Mouse (Mus musculus): ENCODE data around the gene Ect2l.
A peak's percentile ranks its signal among the peaks of the same experiment; 100 is the strongest.

Gene Ect2l

GRCm38 (mm10) chr10:18210726-18211125, at the start of gene Ect2l:
Ect2l (minus strand) TSS chr10:18210890.
- DNase-seq (ENCODE audit: low read depth), result no peak

- no peak for DNase-seq (ENCODE audit: low read depth)
Measured at GRCm38 (mm10) chr10:18251345-18251744, 40.7 kb upstream of the Ect2l start.

- DNase-seq (ENCODE audit: low read depth), result no peak
Measured at GRCm38 (mm10) chr10:18243614-18244013, 32.9 kb upstream of the Ect2l start.

DNA sequence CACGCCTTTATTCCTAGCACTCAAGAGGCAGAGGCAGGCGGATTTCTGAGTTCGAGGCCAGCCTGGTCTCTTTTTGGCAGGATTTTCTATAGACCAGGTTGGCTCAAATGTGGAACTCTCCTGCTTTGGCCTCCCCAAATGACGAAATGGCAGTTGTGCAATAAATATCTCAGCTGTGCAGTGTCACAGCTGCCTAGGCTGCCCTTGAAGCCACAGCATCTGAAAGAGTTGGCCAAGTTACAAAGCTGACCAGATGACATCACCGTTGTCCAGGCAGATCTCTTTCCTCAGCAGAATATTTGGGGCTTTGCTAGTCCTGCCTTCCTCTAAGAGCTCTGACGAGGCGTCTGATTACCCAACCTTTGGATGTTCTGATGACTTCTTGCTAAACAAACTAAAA, 26.5 kb upstream of the Ect2l start:
- DNase-seq (ENCODE audit: low read depth), result no peak

DNA sequence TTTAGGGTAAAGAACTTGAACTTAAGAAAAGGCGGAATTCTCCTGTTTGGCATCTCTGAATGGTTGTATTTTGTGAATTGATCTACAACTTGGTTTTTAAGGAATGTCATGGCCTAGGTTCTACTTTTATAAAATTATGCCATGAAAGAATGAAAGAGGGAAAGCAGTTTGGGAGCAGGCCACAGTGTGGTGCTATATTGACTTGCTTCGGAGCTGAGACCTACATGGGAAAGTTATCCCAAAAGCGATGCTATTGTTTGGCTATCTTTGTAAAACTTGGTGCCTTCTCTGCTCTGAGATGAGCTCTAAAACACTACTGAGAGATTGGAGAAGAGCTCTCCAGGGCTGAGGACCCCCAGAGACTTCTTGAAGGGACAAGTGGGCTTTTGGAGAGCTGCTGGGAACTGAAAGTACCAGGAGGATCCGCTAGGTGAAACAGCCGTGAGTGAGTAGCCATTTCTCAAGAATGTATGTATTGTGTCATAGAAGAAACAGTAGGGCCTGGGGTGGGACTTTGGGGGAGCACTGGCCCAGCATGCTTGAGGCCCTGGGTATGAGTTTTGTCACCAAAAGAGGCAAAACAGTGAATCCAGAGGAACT, 25.7 kb upstream of the Ect2l start:
- no peak for DNase-seq (ENCODE audit: low read depth)

DNA sequence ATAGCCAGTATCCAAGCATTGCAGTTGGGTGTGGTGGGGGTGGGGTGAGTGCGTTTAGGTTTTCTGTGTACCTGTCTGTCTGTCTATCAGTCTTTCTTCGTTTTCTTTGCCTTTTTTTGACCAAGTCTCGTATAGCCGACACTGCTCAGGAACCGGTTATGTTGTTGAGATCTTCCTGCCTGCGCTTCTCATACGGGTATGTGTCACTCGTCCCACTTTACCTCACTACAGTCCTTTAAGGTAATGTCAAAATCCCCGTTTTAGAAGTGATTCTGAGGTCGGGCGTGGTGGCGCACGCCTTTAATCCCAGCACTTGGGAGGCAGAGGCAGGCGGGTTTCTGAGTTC, 24.7 kb upstream of the Ect2l start:
- no peak for DNase-seq (ENCODE audit: low read depth)

GRCm38 (mm10) chr10:18234560-18235401, 24.1 kb upstream of the Ect2l start, which contains the start of gene Ccdc28a:
Ccdc28a (minus strand) TSS chr10:18234998.
- peak; percentile 92 for DNase-seq (ENCODE audit: low read depth)

DNA sequence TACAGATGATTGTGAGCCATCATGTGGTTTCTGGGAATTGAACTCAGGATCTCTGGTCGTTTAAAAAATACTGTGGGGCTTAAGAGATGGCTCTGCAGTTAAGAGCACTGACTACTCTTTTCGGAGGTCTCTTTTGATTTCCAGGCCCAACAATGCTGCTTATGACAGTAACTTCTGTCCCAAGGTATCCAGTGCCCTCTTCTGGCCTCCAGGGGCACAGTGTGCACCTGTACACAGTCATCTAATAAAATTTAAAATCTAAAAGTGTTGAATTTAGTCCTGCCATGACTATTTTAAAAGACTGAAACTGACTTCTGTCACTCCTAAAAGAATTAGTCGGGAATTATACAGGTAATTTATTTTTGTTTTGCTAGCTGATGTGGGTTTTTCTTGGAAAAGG, 23.2 kb upstream of the Ect2l start:
- no peak for DNase-seq (ENCODE audit: low read depth)

DNA sequence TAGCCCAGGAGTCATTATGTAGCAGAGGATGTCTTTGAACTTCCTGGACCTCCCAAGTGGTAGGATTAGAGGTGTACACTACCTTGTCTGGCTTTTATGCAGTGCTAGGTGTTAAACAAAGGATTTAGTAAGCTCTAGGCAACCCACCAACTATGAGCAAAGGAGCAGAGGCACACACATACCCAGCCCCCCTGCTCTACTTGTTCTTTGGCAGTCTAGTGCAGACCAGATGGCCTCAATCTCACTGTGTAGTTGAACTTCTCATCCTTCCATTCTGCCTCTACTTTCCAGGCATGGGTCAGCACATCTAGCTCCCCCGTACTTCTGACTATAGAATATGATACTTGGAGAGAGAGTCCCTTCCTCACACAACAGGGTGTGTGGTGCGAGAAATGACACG, 13.7 kb upstream of the Ect2l start:
- no peak for DNase-seq (ENCODE audit: low read depth)

DNA sequence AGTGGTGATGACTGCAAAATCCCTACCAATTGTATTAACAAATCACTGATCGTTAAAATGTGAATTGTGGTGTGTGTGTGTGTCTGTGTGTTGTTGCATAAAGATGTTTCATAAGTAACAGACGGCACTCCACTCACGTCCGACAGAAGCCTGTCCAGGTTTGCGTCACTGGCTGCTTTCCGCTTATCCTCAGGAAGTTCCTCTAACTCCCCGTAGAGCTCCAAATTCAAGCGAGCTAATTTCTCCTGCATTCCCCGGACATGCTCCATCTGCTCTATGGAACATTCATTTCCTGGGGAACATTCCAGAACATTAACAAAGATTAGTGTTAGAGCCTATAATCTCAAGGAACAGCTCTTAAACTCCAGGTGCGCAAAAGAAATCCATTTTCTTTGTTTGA, 8.7 kb upstream of the Ect2l start:
- DNase-seq (ENCODE audit: low read depth), result no peak

DNA sequence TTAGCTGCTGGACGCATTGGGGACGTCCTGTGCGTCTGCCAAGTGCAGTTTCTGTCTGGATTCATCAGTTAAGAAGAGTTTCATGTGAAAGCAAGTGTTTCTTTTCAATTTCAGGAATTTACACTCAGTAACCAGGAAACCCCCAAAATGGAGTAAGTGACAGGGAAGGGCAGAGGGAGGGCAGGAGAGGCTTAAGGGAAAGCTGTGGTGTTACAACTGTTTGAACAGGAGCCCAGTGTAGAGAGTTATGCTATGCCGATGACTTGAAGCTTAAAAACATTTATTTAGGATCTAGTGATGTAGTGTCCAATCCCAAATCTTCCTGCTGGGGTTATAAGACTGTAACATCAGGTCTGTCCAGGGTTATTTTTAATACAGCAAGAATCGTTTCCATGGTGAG, 3.4 kb upstream of the Ect2l start:
- DNase-seq (ENCODE audit: low read depth), result no peak

DNA sequence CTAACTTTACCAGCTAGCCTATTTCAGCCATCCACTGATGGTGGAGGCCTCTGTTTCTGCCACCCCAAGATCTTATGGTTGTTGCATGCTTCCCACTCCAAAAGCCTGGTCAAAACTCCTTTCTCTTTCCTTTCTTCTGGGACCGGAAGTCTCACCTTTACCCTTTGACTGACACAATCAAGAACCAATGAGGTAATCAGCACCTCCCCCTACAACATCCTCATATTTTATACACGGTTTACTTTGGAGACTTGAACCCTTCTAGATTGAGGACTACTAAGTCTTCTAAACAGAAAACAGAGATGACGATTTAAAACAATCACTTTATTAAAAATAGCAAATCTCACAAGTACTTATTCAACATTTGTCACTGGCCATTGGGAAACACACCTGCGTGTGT, 2.7 kb upstream of the Ect2l start:
- no peak for DNase-seq (ENCODE audit: low read depth)

GRCm38 (mm10) chr10:18210119-18210518, 571 bp downstream of the Ect2l start:
- no peak for DNase-seq (ENCODE audit: low read depth)

- no peak for DNase-seq (ENCODE audit: low read depth)
Measured at GRCm38 (mm10) chr10:18204067-18204466, 6.6 kb downstream of the Ect2l start.

- DNase-seq (ENCODE audit: low read depth), result no peak
Measured at GRCm38 (mm10) chr10:18202401-18202800, 8.3 kb downstream of the Ect2l start.

DNA sequence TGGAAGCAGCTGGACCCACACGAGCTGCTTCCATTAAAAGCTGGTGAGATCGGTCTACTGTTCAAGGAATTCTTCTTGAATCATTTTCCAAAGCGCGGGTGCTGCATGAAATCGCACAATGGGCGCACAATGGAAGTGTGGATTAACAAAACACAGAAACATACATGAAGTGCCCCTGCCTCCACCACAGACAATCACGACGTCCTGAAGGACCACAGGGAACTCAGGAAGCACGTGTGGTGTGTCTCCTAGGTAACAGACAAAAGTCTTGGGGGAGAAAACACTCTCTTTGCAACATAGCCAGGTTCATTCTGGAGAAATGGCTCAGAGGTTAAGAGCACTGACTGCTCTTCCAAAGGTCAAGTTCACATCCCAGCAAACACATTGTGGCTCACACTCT, 10.0 kb downstream of the Ect2l start:
- no peak for DNase-seq (ENCODE audit: low read depth)

DNA sequence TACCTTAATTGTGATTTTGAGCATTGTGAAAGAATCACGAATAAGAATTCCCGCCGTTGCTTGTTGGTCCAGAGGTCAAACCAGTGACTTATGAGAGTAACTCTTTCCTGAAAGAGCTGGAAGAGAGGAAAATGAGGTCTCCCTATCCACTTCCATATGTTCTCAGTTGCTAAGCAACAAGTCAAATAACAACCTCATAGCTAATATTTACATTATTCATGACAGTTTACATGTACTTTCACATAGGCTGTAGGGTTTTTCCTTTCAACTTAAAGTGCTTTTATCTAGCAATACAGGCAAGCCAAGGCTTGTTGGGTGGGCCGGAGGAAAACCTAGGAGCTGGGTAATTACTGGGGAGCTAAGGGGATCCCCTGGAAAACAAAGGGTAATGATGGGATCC, 10.8 kb downstream of the Ect2l start:
- no peak for DNase-seq (ENCODE audit: low read depth)

DNA sequence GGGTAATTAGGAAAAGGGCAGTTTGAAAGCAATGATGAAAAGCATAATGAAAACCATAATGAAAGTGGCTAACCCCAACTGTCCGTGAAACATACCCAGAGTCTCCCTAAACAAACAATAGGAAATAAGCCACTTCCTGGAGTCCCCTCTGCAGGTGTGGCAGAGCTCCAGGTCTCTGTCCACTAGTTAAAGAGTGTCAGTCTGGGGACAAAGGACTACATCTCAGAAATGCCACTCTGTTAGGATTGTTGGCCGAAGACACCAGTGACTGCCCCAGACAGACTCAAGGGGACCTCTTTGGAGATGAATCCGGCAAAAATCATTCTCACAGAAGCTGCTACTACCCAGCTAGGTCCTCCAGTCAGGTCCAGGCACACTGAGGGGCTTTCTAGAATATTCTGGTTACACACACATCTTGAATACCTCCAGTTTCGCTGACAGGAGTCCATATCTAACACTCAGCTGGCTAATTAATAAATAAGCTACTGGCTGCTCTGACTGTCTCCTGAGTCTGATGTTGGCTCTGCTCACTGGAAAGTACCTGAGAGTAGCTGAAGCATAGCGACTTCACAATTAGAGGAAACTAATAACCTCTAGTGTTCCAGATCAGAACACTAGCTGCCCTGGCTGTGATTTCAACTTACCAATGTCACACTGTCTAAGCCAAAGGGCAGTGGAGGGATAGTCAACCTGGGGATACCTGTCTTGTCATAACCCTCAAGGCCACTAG, 12.2 kb downstream of the Ect2l start:
- no peak for DNase-seq (ENCODE audit: low read depth)

DNA sequence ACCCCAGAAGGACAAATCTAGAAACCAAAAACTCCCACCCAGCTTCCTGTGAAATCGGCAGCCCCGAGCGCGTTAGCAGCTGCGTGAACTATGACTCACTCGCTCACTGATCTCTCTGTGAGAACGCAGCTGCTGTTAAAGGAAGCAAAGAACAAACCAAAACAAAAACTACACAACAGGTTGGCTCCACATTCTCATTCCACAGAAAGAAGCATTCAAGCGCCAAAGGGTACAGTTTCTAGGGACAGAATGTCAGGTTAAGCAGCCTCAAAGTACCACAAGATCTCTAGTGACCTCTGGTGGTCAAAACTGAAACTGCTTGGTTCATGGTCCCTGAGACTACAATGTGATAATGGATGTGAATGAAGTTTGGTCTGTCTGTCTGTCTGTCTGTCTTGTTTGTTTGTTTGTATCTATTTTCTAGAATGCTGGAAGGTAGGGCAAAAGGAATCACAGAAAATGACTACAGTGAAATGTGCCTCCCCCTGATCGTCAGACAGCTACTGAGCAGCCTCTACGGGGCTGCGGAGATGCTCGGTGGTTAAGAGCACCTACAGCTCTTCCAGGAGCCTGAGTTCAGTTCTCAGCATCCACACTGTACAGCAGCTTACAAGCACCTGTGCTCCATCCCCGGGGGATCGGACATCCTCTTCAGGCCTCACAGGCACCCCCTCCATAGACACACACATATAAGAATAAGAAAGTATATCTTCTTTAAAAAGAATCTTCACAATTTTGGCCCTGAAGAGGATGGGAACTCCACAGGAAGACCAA, 13.3 kb downstream of the Ect2l start:
- DNase-seq (ENCODE audit: low read depth), result peak; percentile 70

GRCm38 (mm10) chr10:18194737-18195141, 16.0 kb downstream of the Ect2l start:
- no peak for DNase-seq (ENCODE audit: low read depth)

DNA sequence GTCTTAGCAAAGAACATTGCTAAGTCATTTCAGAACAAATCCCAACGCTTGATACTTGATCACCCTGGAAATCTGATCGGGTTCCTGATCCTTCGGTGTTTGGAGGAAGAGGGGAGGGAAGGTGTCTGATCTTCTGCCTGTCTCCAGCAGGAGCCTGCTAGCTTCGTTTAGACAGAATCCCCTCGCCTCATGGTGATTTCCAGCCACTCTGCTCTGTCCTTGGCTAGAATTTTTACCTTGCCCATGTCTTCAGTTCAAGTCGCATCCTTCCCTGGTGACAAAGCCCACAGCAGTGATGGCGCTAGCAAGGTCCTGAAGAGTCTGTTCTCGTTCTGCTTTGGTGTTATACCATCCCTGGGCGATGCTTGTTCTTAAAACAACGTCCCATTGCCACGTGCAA, 16.5 kb downstream of the Ect2l start:
- no peak for DNase-seq (ENCODE audit: low read depth)

DNA sequence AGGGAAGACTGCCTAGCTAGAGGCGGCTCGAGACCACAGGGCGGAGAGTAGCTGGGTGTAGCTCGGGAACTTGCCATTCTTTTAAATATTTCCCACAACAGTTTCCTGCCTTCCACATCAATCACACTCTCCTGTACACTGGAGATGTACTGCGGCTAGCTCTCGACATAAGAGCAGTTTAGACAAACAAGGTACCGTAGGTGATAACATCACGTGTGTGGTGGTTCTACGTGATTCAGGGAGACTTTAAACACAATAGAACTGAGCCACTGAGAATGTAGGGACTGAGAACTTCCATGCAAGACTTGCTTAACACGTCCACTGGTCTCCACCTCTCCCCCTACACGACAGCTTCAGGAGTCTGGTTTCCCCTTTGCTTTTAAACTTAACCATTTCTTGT, 17.5 kb downstream of the Ect2l start:
- DNase-seq (ENCODE audit: low read depth), result no peak
